Mouse (Mus musculus) macrophage (primary cell): ENCODE measurements at regions not wholly inside any gene's neighbourhood (a gene's known extent, or its start where the extent isn't known, plus 50 kb on each side); places are given as distances from the start of the nearest gene placed in this dataset.

Experiments used
- H3K27ac ChIP-seq: fragments of 350-480 bp; formaldehyde crosslinking; 2 replicates; pipeline ENCODE4 v1.9.0; 2021
- H3K36me3 ChIP-seq: fragments of 350-480 bp; formaldehyde crosslinking; 2 replicates; pipeline ENCODE4 v1.9.0; 2021; ENCODE audit errors: inconsistent target
- H3K4me3 ChIP-seq: fragments of 350-480 bp; formaldehyde crosslinking; 2 replicates; pipeline ENCODE4 v1.9.0; 2021; ENCODE audit errors: inconsistent target
- H3K79me2 ChIP-seq: fragments of 350-480 bp; formaldehyde crosslinking; 2 replicates; pipeline ENCODE4 v1.9.0; 2021; ENCODE audit errors: inconsistent target
- WGBS: methylation state at CpG from one replicate; pipeline ENCODE4 v1.1.7; 2026; ENCODE audit warnings: inconsistent platforms; ENCODE audit not compliant: missing documents; 5-methylcytosine and 5-hydroxymethylcytosine counted together

DNA sequence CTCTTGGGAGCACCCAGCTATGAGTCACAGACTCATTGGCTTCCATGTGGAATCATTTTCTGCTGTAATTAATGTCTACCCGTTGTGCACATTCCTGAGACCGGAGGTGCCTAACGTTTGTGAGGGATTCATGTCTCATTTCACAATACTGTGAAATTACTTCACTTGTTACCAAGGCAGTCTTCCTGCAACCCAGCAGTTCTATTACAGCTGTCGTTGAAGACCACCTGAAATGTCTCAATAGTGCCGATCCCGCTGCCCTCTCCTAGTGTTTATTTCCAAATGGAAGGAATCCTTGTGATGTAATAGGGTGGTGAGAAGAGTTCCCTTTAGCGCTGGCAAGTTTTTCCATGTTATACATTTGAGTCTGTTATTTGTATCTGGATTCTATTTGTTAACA lies 125.8 kb upstream of the Smim15 start:
- H3K36me3 ChIP-seq: no peaks in the 10 kb centered on the region
- WGBS: 89% methylated on average over 7 of the region's 7 CpGs
- H3K79me2 ChIP-seq: no peaks in the 10 kb centered on the region
- H3K4me3 ChIP-seq: no peak overlapping the region
- H3K27ac ChIP-seq: no peak overlapping the region

DNA sequence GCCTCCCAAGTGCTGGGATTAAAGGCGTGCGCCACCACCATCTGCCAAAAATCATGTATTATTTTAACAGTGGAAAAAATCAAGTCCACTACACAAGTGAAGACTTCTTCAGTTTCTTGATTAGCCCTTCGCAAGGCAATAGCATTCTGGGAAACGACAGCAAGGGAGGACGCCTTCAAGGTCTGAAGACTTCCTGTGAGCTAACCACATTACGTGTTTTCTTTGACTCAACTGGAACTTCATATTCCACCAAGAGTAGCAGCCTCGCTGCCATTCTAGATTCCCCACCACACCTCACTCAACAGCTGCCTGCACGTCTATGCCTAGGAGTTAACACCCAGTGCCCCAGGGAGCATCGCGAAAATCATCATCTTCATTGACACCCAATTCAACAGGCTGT lies 126.2 kb upstream of the Smim15 start:
- WGBS: 62% methylated on average over 10 of the region's 10 CpGs
- Histone ChIP-seq H3K79me2 (no peaks in the 10 kb centered on the region), H3K27ac (no peak overlapping the region), H3K4me3 (no peak overlapping the region), H3K36me3 (no peaks in the 10 kb centered on the region)

DNA sequence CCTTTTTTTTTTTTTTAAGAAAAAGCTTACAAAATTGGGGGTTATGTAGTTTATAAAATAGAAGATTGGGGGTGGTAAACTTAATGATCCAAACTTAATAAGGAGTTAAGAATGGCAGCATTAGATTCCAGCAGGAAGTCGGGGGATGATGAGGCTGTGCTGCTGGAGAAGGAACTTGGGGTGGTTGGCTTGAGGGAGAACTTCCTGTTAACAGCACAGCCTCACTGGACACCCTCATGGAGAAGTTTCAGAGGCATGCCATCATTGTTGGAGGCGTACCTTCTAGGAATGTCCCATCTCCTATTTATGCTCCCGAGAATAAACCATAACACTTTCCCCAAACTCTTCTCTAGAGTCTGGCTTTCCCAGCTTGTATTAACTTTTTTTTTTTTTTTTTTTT lies 126.7 kb upstream of the Smim15 start:
- 74% methylated on average over 3 of the region's 3 CpGs for WGBS

DNA sequence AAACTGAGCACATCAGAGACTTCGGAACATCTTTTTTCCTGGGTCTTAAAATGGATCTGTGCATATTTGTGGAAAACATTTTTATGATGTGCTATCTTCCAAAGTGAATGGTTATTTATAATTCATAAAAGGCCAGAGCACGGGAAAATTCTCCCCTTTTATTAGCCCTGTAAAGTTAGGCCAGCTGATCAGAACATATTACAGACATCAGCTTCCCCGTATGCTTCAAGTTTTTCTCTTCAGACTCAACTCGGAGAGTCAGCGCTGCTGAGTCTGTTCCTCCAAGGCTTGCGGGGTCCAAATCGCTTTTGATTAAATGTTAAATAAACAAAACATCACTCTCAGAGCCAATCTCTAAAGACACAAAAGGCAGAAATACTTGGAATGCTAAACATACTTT lies 134.1 kb upstream of the Smim15 start:
- no peaks in the 10 kb centered on the region for H3K79me2 ChIP-seq
- no peak overlapping the region for H3K27ac ChIP-seq
- H3K4me3 ChIP-seq: no peak overlapping the region
- no peaks in the 10 kb centered on the region for H3K36me3 ChIP-seq
- 89% methylated on average over 7 of the region's 7 CpGs for WGBS

More for the DNA sequence above, 126.7 kb upstream of the Smim15 start:
- no peak overlapping the region for H3K4me3 ChIP-seq
- no peaks in the 10 kb centered on the region for H3K36me3 ChIP-seq
- no peaks in the 10 kb centered on the region for H3K79me2 ChIP-seq
- H3K27ac ChIP-seq: no peak overlapping the region

GRCm38 (mm10) chr13:107909343-107910067 lies 134.7 kb upstream of the Smim15 start:
- Histone ChIP-seq H3K27ac (no peak overlapping the region), H3K79me2 (no peaks in the 10 kb centered on the region), H3K36me3 (no peaks in the 10 kb centered on the region), H3K4me3 (no peak overlapping the region)
- WGBS: 97% methylated on average over 14 of the region's 15 CpGs

DNA sequence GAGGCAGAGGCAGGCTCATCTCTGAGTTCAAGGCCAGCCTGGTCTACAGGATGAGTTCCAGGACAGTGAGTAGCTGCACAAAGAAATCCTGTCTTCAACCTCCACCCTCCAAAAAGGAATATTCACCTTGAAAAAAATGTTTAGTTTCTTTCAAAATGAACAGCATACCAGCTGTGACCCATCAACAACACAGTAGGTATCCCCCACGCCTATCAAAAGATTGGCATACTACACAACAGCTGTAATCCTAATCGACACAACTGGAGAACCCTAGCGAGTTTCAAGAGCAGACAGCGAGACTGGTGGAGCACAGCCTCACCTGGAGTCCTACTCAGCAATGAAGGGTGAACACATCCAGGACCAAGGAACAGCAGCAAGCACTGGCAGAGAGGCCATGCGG lies 136.3 kb upstream of the Smim15 start:
- H3K27ac ChIP-seq: no peak overlapping the region
- H3K79me2 ChIP-seq: no peaks in the 10 kb centered on the region
- WGBS: 95% methylated on average over 5 of the region's 5 CpGs
- no peak overlapping the region for H3K4me3 ChIP-seq
- no peaks in the 10 kb centered on the region for H3K36me3 ChIP-seq

DNA sequence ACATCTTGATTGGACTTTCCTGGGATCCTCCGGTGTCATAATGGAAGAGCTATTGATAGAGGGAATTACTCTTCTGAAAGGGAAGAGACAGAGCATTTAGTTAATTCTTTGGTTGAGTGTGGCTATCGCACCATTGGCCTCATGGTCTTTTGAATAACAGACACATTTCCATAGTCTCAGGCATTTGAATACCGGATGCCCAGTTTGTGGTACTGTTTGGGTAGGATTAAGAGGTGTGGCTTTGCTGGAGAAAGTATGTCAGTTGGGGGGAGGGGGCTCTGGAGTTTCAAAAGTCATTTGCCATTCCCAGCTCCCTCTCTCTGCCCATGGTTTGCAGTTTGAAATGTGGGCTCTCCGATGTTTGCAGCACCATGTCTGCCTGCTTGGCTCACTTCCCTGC lies 139.4 kb upstream of the Smim15 start:
- peak overlapping the region; percentile 96 for H3K27ac ChIP-seq
- no peaks in the 10 kb centered on the region for H3K36me3 ChIP-seq
- WGBS: 88% methylated on average over 4 of the region's 4 CpGs
- H3K79me2 ChIP-seq: no peaks in the 10 kb centered on the region
- H3K4me3 ChIP-seq: no peak overlapping the region

DNA sequence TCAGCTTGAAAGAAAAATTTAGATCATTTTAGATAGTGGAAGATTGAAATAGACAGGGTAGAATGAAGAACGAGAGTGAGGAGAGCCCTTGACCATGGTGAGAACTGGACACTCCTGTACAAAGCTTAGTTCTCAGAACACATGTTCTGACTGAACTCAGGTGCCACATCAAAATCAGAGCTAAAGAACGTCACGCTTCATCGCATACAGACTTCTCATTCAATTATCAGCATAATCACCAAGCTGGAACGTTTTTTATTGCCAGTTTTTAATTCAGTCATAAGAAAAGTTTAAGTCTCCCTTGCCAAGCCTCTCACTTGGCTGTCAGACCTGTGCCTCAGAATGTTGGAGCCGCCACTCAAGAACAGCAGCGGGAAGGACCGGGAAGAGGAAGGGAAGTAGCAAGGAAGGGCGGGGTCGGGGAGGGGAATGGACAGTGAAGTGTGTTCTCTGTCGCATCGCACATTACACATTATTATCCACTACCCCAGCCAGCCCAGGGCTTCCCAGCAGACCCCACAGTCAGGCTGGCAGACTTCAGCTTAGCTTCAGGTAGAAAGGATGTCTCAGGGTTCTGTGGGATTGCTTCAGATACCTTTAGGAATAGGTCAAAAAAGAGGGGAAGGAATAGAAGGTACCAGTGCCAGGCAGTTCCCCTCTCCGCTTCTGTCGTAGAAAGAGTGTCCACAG lies 140.1 kb upstream of the Smim15 start:
- Histone ChIP-seq H3K4me3 (no peak overlapping the region), H3K27ac (peak overlapping the region; percentile 96)
- WGBS: 48% methylated on average over 14 of the region's 14 CpGs

GRCm38 (mm10) chr13:107903150-107903959 lies 140.9 kb upstream of the Smim15 start:
- 15% methylated on average over 9 of the region's 9 CpGs for WGBS
- Histone ChIP-seq H3K36me3 (no peaks in the 10 kb centered on the region), H3K27ac (peak overlapping the region; percentile 96), H3K4me3 (no peak overlapping the region), H3K79me2 (no peaks in the 10 kb centered on the region)

More for the DNA sequence above, 140.1 kb upstream of the Smim15 start:
- H3K79me2 ChIP-seq: no peaks in the 10 kb centered on the region
- H3K36me3 ChIP-seq: no peaks in the 10 kb centered on the region

- H3K4me3 ChIP-seq: no peak overlapping the region
- peak overlapping the region; percentile 96 for H3K27ac ChIP-seq
- H3K36me3 ChIP-seq: no peaks in the 10 kb centered on the region
- H3K79me2 ChIP-seq: no peaks in the 10 kb centered on the region
- 90% methylated on average over 5 of the region's 5 CpGs for WGBS
Observed at GRCm38 (mm10) chr13:107902800-107903149, 141.5 kb upstream of the Smim15 start.

DNA sequence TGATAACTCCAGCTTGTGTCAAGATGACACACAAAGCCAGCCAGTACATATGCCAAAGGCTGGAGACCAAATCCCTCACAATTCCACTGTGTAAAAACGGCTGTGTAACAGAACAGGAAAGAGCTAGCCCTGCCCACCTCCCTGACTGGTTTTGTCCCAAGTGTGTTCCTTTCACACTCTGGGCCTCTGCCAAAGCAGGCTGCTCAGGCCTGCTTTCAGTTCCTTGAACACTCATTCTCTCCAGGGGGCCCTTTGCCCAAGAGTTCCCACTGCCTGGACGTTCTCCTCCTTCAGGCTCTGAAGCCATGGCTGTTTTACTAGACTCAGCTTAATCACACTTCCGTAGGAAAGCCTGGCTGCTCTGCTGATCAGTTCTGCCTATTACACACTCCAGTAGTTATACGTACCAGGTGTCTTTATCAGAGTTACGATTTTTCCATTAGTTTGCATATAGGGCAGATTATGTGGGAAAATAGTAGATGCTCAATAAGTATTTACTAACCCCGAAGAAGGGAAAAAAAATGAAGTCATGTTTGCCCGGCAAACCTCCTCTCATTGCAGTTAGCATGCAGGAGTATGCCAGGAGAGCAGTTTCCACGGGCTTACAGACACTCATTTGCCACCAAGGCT lies 144.5 kb upstream of the Smim15 start:
- no peaks in the 10 kb centered on the region for H3K79me2 ChIP-seq
- H3K4me3 ChIP-seq: no peak overlapping the region
- no peaks in the 10 kb centered on the region for H3K36me3 ChIP-seq
- 46% methylated on average over 8 of the region's 8 CpGs for WGBS
- H3K27ac ChIP-seq: peak overlapping the region; percentile 80

GRCm38 (mm10) chr13:107897646-107898045 lies 146.6 kb upstream of the Smim15 start:
- Histone ChIP-seq H3K36me3 (no peaks in the 10 kb centered on the region), H3K27ac (no peak overlapping the region), H3K4me3 (no peak overlapping the region), H3K79me2 (no peaks in the 10 kb centered on the region)
- WGBS: 100% methylated on average over 1 of the region's 1 CpGs

DNA sequence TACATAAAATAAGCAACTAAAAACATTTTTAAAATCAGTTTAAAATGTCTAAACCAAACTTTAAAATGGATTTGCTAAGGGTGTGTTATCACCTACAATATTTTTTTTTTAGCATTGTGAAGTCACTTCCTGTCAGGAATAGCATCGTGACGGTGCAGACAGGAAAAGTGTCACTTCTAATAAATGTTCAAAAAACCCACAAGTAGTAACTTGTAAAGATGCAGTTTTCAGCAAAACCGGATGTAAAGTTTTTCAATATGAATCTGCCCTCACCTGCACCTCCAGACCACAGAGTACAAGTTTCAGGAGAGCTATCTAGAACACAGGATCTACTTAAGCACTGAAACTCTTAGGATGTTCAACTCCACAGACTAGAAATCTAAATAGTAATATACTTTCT lies 147.1 kb upstream of the Smim15 start:
- Histone ChIP-seq H3K27ac (no peak overlapping the region), H3K79me2 (no peaks in the 10 kb centered on the region), H3K4me3 (no peak overlapping the region), H3K36me3 (no peaks in the 10 kb centered on the region)
- WGBS: 21% methylated on average over 3 of the region's 3 CpGs

GRCm38 (mm10) chr13:107893581-107894183 lies 150.6 kb upstream of the Smim15 start:
- WGBS: 91% methylated on average over 8 of the region's 8 CpGs
- H3K36me3 ChIP-seq: no peaks in the 10 kb centered on the region
- H3K4me3 ChIP-seq: no peak overlapping the region
- H3K79me2 ChIP-seq: no peaks in the 10 kb centered on the region
- no peak overlapping the region for H3K27ac ChIP-seq
